Mouse (Mus musculus) midbrain, embryonic 11.5 days (tissue): ENCODE data around the gene Fkbp3. TPM values are rescaled to one million over a fixed set of nuclear protein-coding genes. Genes with fewer than 3 reads are reported as not detected.
A peak's percentile ranks its signal among the peaks of the same experiment; 100 is the strongest.

Source experiments
- ATAC-seq: fragments of 200-750 bp; cut with Nextera tagmentation; 2 replicates; pipeline ENCODE4 v1.8.0; 2017; ENCODE audit warnings: moderate TSS enrichment, moderate library complexity; ENCODE audit not compliant: low FRiP score
- DNase-seq: peaks from one replicate; pipeline ENCODE4 v3.0.0; 2015; ENCODE audit warnings: low spot score; ENCODE audit errors: missing footprints
- H3K27ac ChIP-seq: fragments of 300-500 bp; sonication (generic); 2 replicates; pipeline ENCODE4 v1.5.1; 2014; ENCODE audit warnings: low read depth, low read length
- H3K27me3 ChIP-seq: fragments of 300-500 bp; sonication (generic); 2 replicates; pipeline ENCODE4 v1.6.1; 2014; ENCODE audit warnings: mild to moderate bottlenecking, low read length, moderate library complexity, mixed read lengths; ENCODE audit not compliant: control insufficient read depth, insufficient read depth
- H3K36me3 ChIP-seq: fragments of 300-500 bp; sonication (generic); 2 replicates; pipeline ENCODE4 v1.6.1; 2014; ENCODE audit warnings: mild to moderate bottlenecking, low read length, moderate library complexity, mixed read lengths; ENCODE audit not compliant: control insufficient read depth, insufficient read depth
- H3K4me1 ChIP-seq: fragments of 300-500 bp; sonication (generic); 2 replicates; pipeline ENCODE4 v1.6.1; 2014; ENCODE audit warnings: low read length; ENCODE audit not compliant: control insufficient read depth, insufficient read depth
- H3K4me2 ChIP-seq: fragments of 300-500 bp; sonication (generic); 2 replicates; pipeline ENCODE4 v1.6.1; 2014; ENCODE audit warnings: mild to moderate bottlenecking, moderate library complexity
- H3K4me3 ChIP-seq: fragments of 300-500 bp; sonication (generic); 2 replicates; pipeline ENCODE4 v1.5.1; 2014; ENCODE audit warnings: low read depth, low read length
- H3K9ac ChIP-seq: fragments of 300-500 bp; sonication (generic); 2 replicates; pipeline ENCODE4 v1.6.1; 2014; ENCODE audit warnings: low read length
- H3K9me3 ChIP-seq: fragments of 300-500 bp; sonication (generic); 2 replicates; pipeline ENCODE4 v1.6.1; 2016; ENCODE audit warnings: low read length; ENCODE audit not compliant: control insufficient read depth
- WGBS: fragments of 180-500 bp; shearing (Covaris S2); extraction: QIAGEN DNeasy Blood & Tissue Kit; methylation state at CpG from one replicate; pipeline ENCODE4 v1.1.7; 2014; 5-methylcytosine and 5-hydroxymethylcytosine counted together
- polyA plus RNA-seq: library from polyadenylated mRNA; unstranded; fragments of >200 nt; fragmentation: Nextera tagmentation; extraction: Ambion mirVana; gene quantifications from 2 replicates; pipeline ENCODE4 v1.2.1, GENCODE M21; 2014

Fkbp3 gene
- polyA plus RNA-seq, 1 experiment from 2014 or later = 793 TPM

DNA sequence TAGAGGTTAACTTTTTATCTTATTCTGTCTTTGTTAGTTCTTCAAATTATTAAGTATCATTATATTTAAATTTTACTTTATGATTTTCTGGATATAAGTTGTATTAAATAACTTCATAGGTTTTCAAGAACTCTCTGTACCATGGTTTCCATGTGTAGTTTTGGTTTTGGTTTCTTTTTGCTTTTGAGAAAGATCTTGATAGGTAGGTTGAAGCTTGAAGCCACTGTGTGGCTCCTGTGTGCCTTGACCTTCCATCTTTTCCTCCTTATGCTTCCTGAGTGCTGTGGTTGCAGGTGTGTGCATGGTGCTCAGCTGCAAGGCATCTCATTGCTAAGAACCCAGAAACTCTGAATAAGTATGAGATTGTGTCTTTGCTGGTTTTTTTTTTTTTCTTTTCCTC lies 25.0 kb downstream of the Fkbp3 start:
- DNase-seq = no peak
- Histone ChIP-seq H3K27me3 (no peaks in the 10 kb centered on the region), H3K27ac (no peak overlapping the region), H3K4me3 (no peak overlapping the region), H3K9me3 (no peaks in the 10 kb centered on the region), H3K4me1 (no peaks in the 10 kb centered on the region), H3K36me3 (peaks cover 7% of the 10 kb centered on the region), H3K4me2 (no peak overlapping the region), H3K9ac (no peak overlapping the region)
- no peak for ATAC-seq

DNA sequence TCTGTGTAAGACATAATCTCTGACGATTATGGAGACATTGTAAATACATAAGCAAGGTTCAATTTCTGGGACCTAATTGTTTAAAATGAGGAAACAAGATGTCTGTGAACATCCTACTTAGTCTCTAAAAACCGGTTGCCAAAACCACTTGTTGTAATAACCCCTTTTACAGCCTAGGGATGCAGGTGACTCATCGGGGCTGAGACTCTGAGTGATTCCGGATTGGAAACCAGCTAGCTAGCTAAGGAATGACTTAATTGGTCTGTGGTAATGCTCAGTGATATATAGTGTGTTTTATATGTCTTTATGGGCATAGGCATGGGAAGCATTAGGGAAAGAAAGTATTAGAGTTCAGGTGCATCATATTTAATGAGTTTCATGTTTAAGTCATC lies 36.3 kb downstream of the Fkbp3 start:
- DNase-seq (no peak), ATAC-seq (no peak)
- no peaks in the 10 kb centered on the region for H3K27me3 ChIP-seq
- H3K9me3 ChIP-seq = no peaks in the 10 kb centered on the region
- peak overlapping the region; percentile 64 for H3K4me2 ChIP-seq
- peaks cover 11% of the 10 kb centered on the region for H3K4me1 ChIP-seq
- H3K9ac ChIP-seq = peak overlapping the region; percentile 91; the same call in 1 of the 2 replicates
- no peak overlapping the region for H3K27ac ChIP-seq
- H3K36me3 ChIP-seq = no peaks in the 10 kb centered on the region; the same call in 1 of the 2 replicates
- 58% methylated on average over 4 of the region's 4 CpGs for WGBS
- H3K4me3 ChIP-seq = peak overlapping the region; percentile 95

DNA sequence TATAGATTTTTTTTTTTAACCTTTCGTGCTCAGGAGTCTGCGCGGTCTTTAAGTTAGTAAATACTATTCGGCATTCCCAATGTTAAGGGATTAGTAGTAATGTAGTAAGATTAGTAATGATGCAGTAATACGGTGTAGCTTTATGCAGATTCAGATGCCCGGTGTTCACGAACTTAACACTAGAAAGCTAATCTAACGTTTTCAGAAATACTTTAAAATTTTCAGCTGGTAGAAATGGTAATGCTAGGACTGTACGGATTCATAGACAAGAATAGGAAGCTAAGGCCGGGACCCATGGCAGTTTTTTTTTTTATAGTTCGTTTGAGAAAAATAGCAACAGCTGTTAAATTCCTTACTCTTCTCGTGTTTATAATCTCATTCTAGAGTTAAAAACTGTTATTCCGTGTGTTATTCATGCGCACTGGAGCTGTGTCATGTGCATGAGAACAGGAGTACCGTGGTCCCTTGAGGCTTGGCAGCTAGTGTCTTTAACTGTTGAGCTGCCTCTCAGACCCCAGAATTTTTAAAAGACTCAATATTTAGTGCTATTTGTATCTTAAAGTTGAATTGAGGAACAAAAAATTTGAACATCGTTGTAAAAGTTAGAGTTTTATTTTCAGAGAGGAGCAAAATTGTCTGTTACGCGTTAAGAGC lies 36.8 kb downstream of the Fkbp3 start:
- Histone ChIP-seq H3K27me3 (no peaks in the 10 kb centered on the region), H3K27ac (no peak overlapping the region), H3K4me1 (peaks cover 11% of the 10 kb centered on the region), H3K36me3 (no peaks in the 10 kb centered on the region; the same call in 1 of the 2 replicates), H3K9me3 (no peaks in the 10 kb centered on the region), H3K9ac (peak overlapping the region; percentile 91), H3K4me2 (peak overlapping the region; percentile 64), H3K4me3 (peak overlapping the region; percentile 95)
- 21% methylated on average over 18 of the region's 18 CpGs for WGBS
- DNase-seq (peak; percentile 90), ATAC-seq (0 out of 2 replicates have a peak, but pooled peaks have one; percentile 31)

DNA sequence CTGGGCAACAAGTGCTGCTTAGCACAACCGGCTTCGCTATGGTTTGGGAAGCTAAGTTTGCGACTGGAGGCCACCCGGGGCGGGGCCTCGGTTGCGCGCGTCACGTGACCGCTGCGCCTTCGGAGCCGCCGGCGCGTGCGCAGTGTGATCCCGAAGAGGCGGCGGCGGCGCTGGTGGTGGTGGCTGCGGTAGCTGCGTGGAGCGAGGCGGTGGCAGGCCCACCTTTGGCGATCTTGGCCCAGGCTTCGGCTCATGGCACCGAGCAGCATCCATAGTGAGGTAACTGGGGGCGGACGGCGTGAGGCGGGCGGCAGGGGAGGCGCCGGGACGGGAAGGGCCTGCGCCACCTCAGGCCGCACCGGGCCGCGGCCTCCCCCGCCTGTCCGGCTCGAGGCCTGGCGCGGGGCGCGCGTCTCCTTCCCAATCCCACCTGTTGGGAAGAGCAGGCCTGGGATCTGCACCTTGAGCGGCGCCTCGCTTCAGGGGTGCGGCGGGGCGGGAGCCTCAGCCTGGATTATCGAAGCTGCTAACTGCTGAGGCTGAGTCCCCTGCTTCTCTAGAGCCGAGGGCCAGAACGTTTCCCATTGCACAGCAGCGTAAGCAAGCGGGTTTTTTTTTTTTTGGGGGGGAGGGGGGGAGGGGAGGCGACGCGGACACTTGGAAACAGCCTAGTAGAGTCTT lies 37.5 kb downstream of the Fkbp3 start, which contains the start of gene Prpf39:
Prpf39 (plus strand) TSS at position 144 of the 681 bp plus-strand sequence.
- under 1% methylated on average over 64 of the region's 65 CpGs for WGBS
- peak within 1 kb of the TSS; percentile 64 for H3K4me2 ChIP-seq
- DNase-seq (peak; percentile 98), ATAC-seq (peak; percentile 97)
- H3K9me3 ChIP-seq = no peaks in the 10 kb centered on the region
- H3K4me3 ChIP-seq = peak within 1 kb of the TSS; percentile 95
- peak within 1 kb of the TSS; percentile 91 for H3K9ac ChIP-seq
- no peaks in the 10 kb centered on the region; the same call in 1 of the 2 replicates for H3K36me3 ChIP-seq
- H3K27me3 ChIP-seq = no peaks in the 10 kb centered on the region
- H3K27ac ChIP-seq = peak within 1 kb of the TSS; percentile 67; the same call in 1 of the 2 replicates
- H3K4me1 ChIP-seq = peaks cover 11% of the 10 kb centered on the region

DNA sequence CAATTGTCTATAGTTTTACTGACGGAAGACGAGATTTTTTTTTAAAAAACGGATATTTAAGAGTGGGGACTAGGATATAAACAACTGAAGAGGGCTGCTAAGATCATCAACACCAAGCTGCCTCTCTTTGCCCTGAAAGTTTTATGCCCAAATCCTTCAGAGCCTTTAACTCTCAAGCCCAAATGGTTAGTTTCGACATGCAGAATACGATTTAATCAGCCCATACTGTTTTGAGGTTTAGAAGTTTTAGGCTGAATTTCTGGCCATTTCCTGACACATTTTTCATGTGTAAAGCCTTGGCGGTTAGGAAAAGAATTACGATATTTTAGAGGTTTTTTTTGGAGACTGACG lies 38.0 kb downstream of the Fkbp3 start:
- peak overlapping the region; percentile 64 for H3K4me2 ChIP-seq
- no peaks in the 10 kb centered on the region for H3K9me3 ChIP-seq
- no peaks in the 10 kb centered on the region; the same call in 1 of the 2 replicates for H3K36me3 ChIP-seq
- H3K9ac ChIP-seq = peak overlapping the region; percentile 20; the same call in 1 of the 2 replicates
- ATAC-seq = no peak
- H3K27ac ChIP-seq = no peak overlapping the region
- peaks cover 11% of the 10 kb centered on the region for H3K4me1 ChIP-seq
- H3K4me3 ChIP-seq = peak overlapping the region; percentile 95
- no peaks in the 10 kb centered on the region for H3K27me3 ChIP-seq
- WGBS = 47% methylated on average over 8 of the region's 8 CpGs
- no peak for DNase-seq

DNA sequence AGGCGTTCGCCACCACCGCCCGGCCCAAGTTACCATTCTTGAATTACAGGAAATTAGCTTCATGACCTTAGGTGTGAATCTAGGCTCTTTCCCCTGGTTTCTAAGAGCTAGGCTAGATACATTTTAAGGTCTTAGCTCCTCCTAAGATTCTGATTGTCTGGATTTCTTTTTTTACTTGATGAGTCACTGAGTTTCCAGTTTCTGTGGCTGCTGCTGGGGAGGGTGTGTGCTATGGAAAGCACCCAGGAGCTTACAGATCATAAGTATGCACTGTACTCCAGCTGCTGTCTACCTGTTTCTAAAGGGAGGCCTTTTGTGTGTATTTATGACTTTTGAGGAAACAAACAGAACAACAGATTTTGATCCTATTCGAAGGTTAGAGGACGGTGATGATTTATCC lies 51.0 kb downstream of the Fkbp3 start:
- Histone ChIP-seq H3K27ac (no peak overlapping the region), H3K9me3 (no peaks in the 10 kb centered on the region), H3K4me1 (no peaks in the 10 kb centered on the region), H3K27me3 (no peaks in the 10 kb centered on the region), H3K4me2 (no peak overlapping the region), H3K4me3 (no peak overlapping the region), H3K9ac (no peak overlapping the region), H3K36me3 (no peaks in the 10 kb centered on the region)
- DNase-seq (no peak), ATAC-seq (no peak)
- 98% methylated on average over 6 of the region's 6 CpGs for WGBS

Other genes starting within 250 kb of the Fkbp3 start
- 2.2 and 2.7 TPM in 2 replicates for gene Gm527, start 156.1 kb downstream of the Fkbp3 start, polyA plus RNA-seq
- gene Klhl28, start 108.5 kb downstream of the Fkbp3 start, polyA plus RNA-seq = 19.5 and 19.9 TPM in 2 replicates
- gene Togaram1, start 108.2 kb downstream of the Fkbp3 start, polyA plus RNA-seq = 27.1 and 30.3 TPM in 2 replicates
- gene Prpf39, start 37.7 kb downstream of the Fkbp3 start, polyA plus RNA-seq = 63.9 and 69.6 TPM in 2 replicates
- 9.5 and 11.3 TPM in 2 replicates for gene Fancm, start 1.6 kb upstream of the Fkbp3 start, polyA plus RNA-seq
- 82.2 and 82.8 TPM in 2 replicates for gene Mis18bp1, start 98.6 kb upstream of the Fkbp3 start, polyA plus RNA-seq
- gene Wdr20rt, start 151.5 kb upstream of the Fkbp3 start, polyA plus RNA-seq = not detected in 2 replicates